Comparison of ENCODE assay signal across 8 mouse cellular contexts in the genomic region with DNA sequence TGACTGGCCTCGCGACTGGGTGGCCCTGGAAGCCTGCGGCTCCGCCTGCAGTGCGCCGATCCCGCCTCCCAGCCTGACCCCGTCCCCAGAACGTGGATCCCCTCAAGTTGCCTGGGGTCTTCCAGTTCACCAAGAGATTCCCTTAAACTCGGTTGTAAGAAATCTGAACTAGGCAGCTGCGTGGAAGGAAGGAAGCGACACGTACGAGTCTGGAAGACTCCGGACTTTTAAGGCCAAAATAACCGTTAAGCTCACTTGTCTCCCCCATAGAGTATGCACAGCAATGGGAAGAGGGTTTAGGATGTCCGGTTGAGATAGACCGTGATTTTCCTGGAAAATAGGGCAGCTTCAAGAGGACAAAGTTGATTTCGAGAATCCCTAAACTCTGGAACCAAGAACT. TPM values are rescaled to one million over a fixed set of nuclear protein-coding genes. Genes with fewer than 3 reads are reported as not detected.
DNase-seq lines count a peak whose midpoint lies in the region; ATAC-seq and TF ChIP-seq lines count a peak whose summit lies in the region.

No protein-coding gene starts in this region.

- H3K79me2 ChIP-seq in myocyte (ENCODE audit: control insufficient read depth, insufficient read depth) = no peaks in the 10 kb centered on the region

- H3K4me3 ChIP-seq in layer of hippocampus, adult 2 months = peak overlapping the region; percentile 93
- H3K4me3 ChIP-seq in hindbrain, postnatal 0 days (ENCODE audit: low read length) = peak overlapping the region; percentile 52
- peak overlapping the region; percentile 46 for H3K4me3 ChIP-seq in myocyte

- H3K4me2 ChIP-seq in hindbrain, postnatal 0 days (ENCODE audit: low read depth, low read length) = peak overlapping the region; percentile 86
- peak overlapping the region; percentile 92 for H3K4me2 ChIP-seq in myocyte (ENCODE audit: low read depth)

- peak overlapping the region; percentile 68 for H3K9ac ChIP-seq in hindbrain, postnatal 0 days (replicated peaks; ENCODE audit: low read length)

- no peaks in the 10 kb centered on the region for H3K27me3 ChIP-seq in hindbrain, postnatal 0 days (ENCODE audit: insufficient read depth, low read length)
- H3K27me3 ChIP-seq in myocyte (ENCODE audit: control insufficient read depth, insufficient read depth, insufficient read length) = no peaks in the 10 kb centered on the region

- H3K27ac ChIP-seq in layer of hippocampus, adult 2 months = peak overlapping the region; percentile 97
- peak overlapping the region; percentile 91 for H3K27ac ChIP-seq in hindbrain, postnatal 0 days

- TF ChIP-seq POLR2A in myocyte (IDR thresholded peaks at IDR 0.05; ENCODE audit: insufficient read length, low read depth) = no peak

- H3K36me3 ChIP-seq in hindbrain, postnatal 0 days (ENCODE audit: insufficient read depth, low read length) = no peaks in the 10 kb centered on the region
- no peaks in the 10 kb centered on the region for H3K36me3 ChIP-seq in myocyte (ENCODE audit: control insufficient read depth, insufficient read depth)

- H3ac ChIP-seq in myocyte (ENCODE audit: control insufficient read depth, insufficient read length) = peak overlapping the region; percentile 46

- H3K9me3 ChIP-seq in hindbrain, postnatal 0 days (ENCODE audit: low read length) = no peaks in the 10 kb centered on the region

- 4% methylated on average over 19 of the region's 19 CpGs for WGBS in hindbrain, postnatal 0 days

- no peak for TF ChIP-seq CTCF in layer of hippocampus, adult 2 months (conservative IDR thresholded peaks at IDR 0.05)
- no peak for TF ChIP-seq CTCF in hindbrain, postnatal 0 days (IDR thresholded peaks at IDR 0.05; ENCODE audit: low read depth)

- no peak for ATAC-seq in hindbrain, postnatal 0 days

- peaks cover 14% of the 10 kb centered on the region for H3K4me1 ChIP-seq in hindbrain, postnatal 0 days (ENCODE audit: insufficient read depth, low read length)

- DNase-seq in layer of hippocampus, adult 2 months (ENCODE audit: low spot score in 2 of 2) = no peak
- DNase-seq in layer of hippocampus, adult 11-12 months (ENCODE audit: low spot score) = no peak
- DNase-seq in c-Kit-positive CD71-positive TER-119-positive erythroid progenitor cells, embryonic 14.5 days (ENCODE audit: low spot score) = peak; percentile 42
- no peak for DNase-seq in hindbrain, postnatal 0 days (ENCODE audit: low spot score)
- no peak for DNase-seq in layer of hippocampus, adult 8-10 months (ENCODE audit: low spot score in 2 of 2)
- DNase-seq in urinary bladder, postnatal 4 days (ENCODE audit: low spot score in 2 of 2) = no peak
- DNase-seq in left cerebral cortex, adult 18-20 months (ENCODE audit: low spot score in 2 of 2) = no peak

TF ChIP-seq in myocyte, 11 proteins besides CTCF, POLR2A, EP300 and RAD21:
- TF ChIP-seq USF1 (IDR thresholded peaks at IDR 0.05; ENCODE audit: low read depth) (no peak), MYOD1 (IDR thresholded peaks at IDR 0.05; ENCODE audit: control insufficient read depth in 1 of 3, insufficient read length in 2 of 3, low read depth in 2 of 3) (no peak), E2F4 (IDR thresholded peaks at IDR 0.05; ENCODE audit: insufficient read depth) (no peak)
TF ChIP-seq in myocyte: peak in this region for 0.

RNA-seq across cellular contexts. Expression of a gene that starts 1.8 kb away (rescaled TPM):
- total RNA-seq in layer of hippocampus, adult 2 months (2021) = 1 to 10 TPM; 2.4 to 2.5 TPM
- total RNA-seq in hindbrain, postnatal 0 days (2014; rRNA removed) = 3.4 and 4.8 TPM in 2 replicates
- polyA plus RNA-seq in hindbrain, postnatal 0 days (2015; fragmentation: Nextera tagmentation; extraction: Ambion mirVana) = 4.8 and 5.4 TPM in 2 replicates
- polyA plus RNA-seq in myocyte (2012; fragmentation: generic; extraction: Trizol) = 3.1 TPM
- 1 to 10 TPM in 3 of 4 experiments, under 1 TPM in 1; 0.61 to 9.8 (median 5.5) TPM for total RNA-seq in layer of hippocampus, adult 8-10 months (2022)
- 1 to 10 TPM; 2.5 to 3.0 TPM for total RNA-seq in left cerebral cortex, adult 18-20 months (2021)

RNA-seq across cellular contexts. Expression of a gene that starts 3.3 kb away (rescaled TPM):
- 10 to 100 TPM; 66.9 to 69.5 TPM for total RNA-seq in layer of hippocampus, adult 2 months (2021)
- total RNA-seq in hindbrain, postnatal 0 days (2014; rRNA removed) = 63.1 and 67.1 TPM in 2 replicates
- 6.2 and 7.5 TPM in 2 replicates for polyA plus RNA-seq in hindbrain, postnatal 0 days (2015; fragmentation: Nextera tagmentation; extraction: Ambion mirVana)
- 21.6 TPM for polyA plus RNA-seq in myocyte (2012; fragmentation: generic; extraction: Trizol)
- total RNA-seq in layer of hippocampus, adult 8-10 months (2022) = 10 to 100 TPM; 54.3 to 76.6 (median 66.8) TPM
- total RNA-seq in left cerebral cortex, adult 18-20 months (2021) = 10 to 100 TPM; 58.4 to 64.5 TPM

RNA-seq across cellular contexts. Expression of a gene that starts 9.8 kb away (rescaled TPM):
- under 1 TPM; 0.79 to 0.83 TPM for total RNA-seq in layer of hippocampus, adult 2 months (2021)
- 1.8 and 2.0 TPM in 2 replicates for total RNA-seq in hindbrain, postnatal 0 days (2014; rRNA removed)
- 1.7 and 2.5 TPM in 2 replicates for polyA plus RNA-seq in hindbrain, postnatal 0 days (2015; fragmentation: Nextera tagmentation; extraction: Ambion mirVana)
- polyA plus RNA-seq in myocyte (2012; fragmentation: generic; extraction: Trizol) = 0.22 TPM
- total RNA-seq in layer of hippocampus, adult 8-10 months (2022) = 1 to 10 TPM in 1 of 4 experiments, under 1 TPM in 3; 0.51 to 1.5 (median 0.88) TPM
- total RNA-seq in left cerebral cortex, adult 18-20 months (2021) = under 1 TPM; 0.45 to 0.58 TPM

RNA-seq across cellular contexts. Expression of a gene that starts 15.7 kb away (rescaled TPM):
- 10 to 100 TPM; 72.1 to 80.3 TPM for total RNA-seq in layer of hippocampus, adult 2 months (2021)
- 61.9 and 65.3 TPM in 2 replicates for total RNA-seq in hindbrain, postnatal 0 days (2014; rRNA removed)
- polyA plus RNA-seq in hindbrain, postnatal 0 days (2015; fragmentation: Nextera tagmentation; extraction: Ambion mirVana) = 223 and 233 TPM in 2 replicates
- polyA plus RNA-seq in myocyte (2012; fragmentation: generic; extraction: Trizol) = 37.1 TPM
- 10 to 100 TPM; 74.7 to 84.0 (median 76.3) TPM for total RNA-seq in layer of hippocampus, adult 8-10 months (2022)
- total RNA-seq in left cerebral cortex, adult 18-20 months (2021) = 10 to 100 TPM; 74.2 to 75.9 TPM

RNA-seq across cellular contexts. Expression of a gene that starts 16.2 kb away (rescaled TPM):
- 100 to 1,000 TPM; 153 to 160 TPM for total RNA-seq in layer of hippocampus, adult 2 months (2021)
- 306 and 322 TPM in 2 replicates for total RNA-seq in hindbrain, postnatal 0 days (2014; rRNA removed)
- polyA plus RNA-seq in hindbrain, postnatal 0 days (2015; fragmentation: Nextera tagmentation; extraction: Ambion mirVana) = 97.7 and 98.4 TPM in 2 replicates
- polyA plus RNA-seq in myocyte (2012; fragmentation: generic; extraction: Trizol) = 70.5 TPM
- 100 to 1,000 TPM; 138 to 163 (median 151) TPM for total RNA-seq in layer of hippocampus, adult 8-10 months (2022)
- 100 to 1,000 TPM; 165 to 169 TPM for total RNA-seq in left cerebral cortex, adult 18-20 months (2021)
